Mouse (Mus musculus): ENCODE measurements at regions not wholly inside any gene's neighbourhood (a gene's known extent, or its start where the extent isn't known, plus 50 kb on each side); places are given as distances from the start of the nearest gene placed in this dataset.

DNA sequence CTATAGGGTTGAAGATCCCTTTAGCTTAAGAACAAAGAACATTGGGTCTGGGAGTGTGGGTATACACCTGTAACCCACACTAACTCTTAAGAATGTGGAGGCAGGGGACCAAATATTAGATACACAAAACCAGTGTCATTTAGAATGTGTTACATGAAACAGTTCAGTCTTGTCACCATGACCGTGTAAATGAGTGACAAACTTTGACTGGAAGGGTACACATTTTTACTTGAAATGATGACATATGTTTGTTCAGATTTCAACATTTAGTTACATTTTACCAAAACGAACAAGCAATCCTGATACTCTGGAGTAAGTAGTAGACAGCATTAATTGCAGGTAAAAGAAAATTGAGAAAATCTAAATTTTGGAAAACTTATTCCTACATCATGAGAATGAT, 356.0 kb upstream of the Mtpn start:
- Histone ChIP-seq H3ac (ENCODE audit: control insufficient read depth, insufficient read length, low read depth) (no peak overlapping the region), H3K4me3 (ENCODE audit: insufficient read depth, poor library complexity, severe bottlenecking) (no peak overlapping the region), H3K36me3 (ENCODE audit: control insufficient read depth, insufficient read depth) (no peaks in the 10 kb centered on the region), H3K79me3 (ENCODE audit: low read depth) (no peaks in the 10 kb centered on the region), H3K79me2 (ENCODE audit: control insufficient read depth, insufficient read depth) (no peaks in the 10 kb centered on the region), H3K27me3 (ENCODE audit: control insufficient read depth, insufficient read depth, insufficient read length) (no peaks in the 10 kb centered on the region)
- TF ChIP-seq FOSL1 (IDR thresholded peaks at IDR 0.05; ENCODE audit: insufficient read depth, low read length, poor library complexity, severe bottlenecking), result no peak
- no peak for TF ChIP-seq MAX (IDR thresholded peaks at IDR 0.05)
- TF ChIP-seq CEBPB (IDR thresholded peaks at IDR 0.05; ENCODE audit: low read depth), result no peak
- TF ChIP-seq MYOD1 (IDR thresholded peaks at IDR 0.05; ENCODE audit: control insufficient read depth, insufficient read length, low read depth), result no peak
- no peak for TF ChIP-seq USF1 (IDR thresholded peaks at IDR 0.05; ENCODE audit: low read depth)
- no peak for TF ChIP-seq CTCF (IDR thresholded peaks at IDR 0.05; ENCODE audit: control insufficient read depth, insufficient read depth, insufficient read length)
- TF ChIP-seq MYOG (IDR thresholded peaks at IDR 0.05; ENCODE audit: control insufficient read depth, extremely low read depth, insufficient read length), result no peak

DNA sequence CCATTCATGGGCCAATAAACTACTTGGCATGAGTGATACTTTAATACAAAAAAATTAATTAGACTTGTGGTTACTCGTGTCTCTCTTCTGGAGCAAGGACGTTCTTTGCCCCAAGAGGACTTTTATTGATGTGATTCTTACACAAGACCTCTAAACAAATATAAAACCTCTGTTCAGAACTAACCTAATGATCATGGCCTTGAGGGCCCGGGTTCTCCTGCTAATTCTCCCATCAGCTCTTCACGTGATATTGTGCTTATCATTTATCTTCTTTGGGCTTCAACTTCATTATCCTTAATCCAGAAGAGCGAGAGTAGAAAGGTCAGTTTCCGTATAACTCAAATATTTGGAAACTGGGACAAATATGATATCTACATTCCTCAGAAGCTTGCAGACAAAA, 335.0 kb upstream of the Mtpn start:
- no peak for TF ChIP-seq USF1 (IDR thresholded peaks at IDR 0.05; ENCODE audit: low read depth)
- TF ChIP-seq CEBPB (IDR thresholded peaks at IDR 0.05; ENCODE audit: low read depth), result no peak
- no peak for TF ChIP-seq MAX (IDR thresholded peaks at IDR 0.05)
- TF ChIP-seq MYOD1 (IDR thresholded peaks at IDR 0.05; ENCODE audit: control insufficient read depth, insufficient read length, low read depth), result no peak
- no peak for TF ChIP-seq FOSL1 (IDR thresholded peaks at IDR 0.05; ENCODE audit: insufficient read depth, low read length, poor library complexity, severe bottlenecking)
- no peak for TF ChIP-seq MYOG (IDR thresholded peaks at IDR 0.05; ENCODE audit: control insufficient read depth, extremely low read depth, insufficient read length)
- TF ChIP-seq CTCF (IDR thresholded peaks at IDR 0.05; ENCODE audit: control insufficient read depth, insufficient read depth, insufficient read length), result no peak
- H3K79me2 ChIP-seq (ENCODE audit: control insufficient read depth, insufficient read depth), result no peaks in the 10 kb centered on the region
- no peaks in the 10 kb centered on the region for H3K27me3 ChIP-seq (ENCODE audit: control insufficient read depth, insufficient read depth, insufficient read length)
- H3K36me3 ChIP-seq (ENCODE audit: control insufficient read depth, insufficient read depth), result no peaks in the 10 kb centered on the region
- H3K4me3 ChIP-seq (ENCODE audit: insufficient read depth, poor library complexity, severe bottlenecking), result no peak overlapping the region
- H3K79me3 ChIP-seq (ENCODE audit: low read depth), result no peaks in the 10 kb centered on the region
- no peak overlapping the region for H3ac ChIP-seq (ENCODE audit: control insufficient read depth, insufficient read length, low read depth)

GRCm38 (mm10) chr6:35871388-35871787, 331.7 kb upstream of the Mtpn start:
- TF ChIP-seq FOSL1 (IDR thresholded peaks at IDR 0.05; ENCODE audit: insufficient read depth, low read length, poor library complexity, severe bottlenecking), result no peak
- no peak for TF ChIP-seq CTCF (IDR thresholded peaks at IDR 0.05; ENCODE audit: control insufficient read depth, insufficient read depth, insufficient read length)
- no peak for TF ChIP-seq USF1 (IDR thresholded peaks at IDR 0.05; ENCODE audit: low read depth)
- TF ChIP-seq MYOG (IDR thresholded peaks at IDR 0.05; ENCODE audit: control insufficient read depth, extremely low read depth, insufficient read length), result no peak
- no peak for TF ChIP-seq MAX (IDR thresholded peaks at IDR 0.05)
- no peak for TF ChIP-seq CEBPB (IDR thresholded peaks at IDR 0.05; ENCODE audit: low read depth)
- no peak for TF ChIP-seq MYOD1 (IDR thresholded peaks at IDR 0.05; ENCODE audit: control insufficient read depth, insufficient read length, low read depth)
- Histone ChIP-seq H3K79me2 (ENCODE audit: control insufficient read depth, insufficient read depth) (no peaks in the 10 kb centered on the region), H3K36me3 (ENCODE audit: control insufficient read depth, insufficient read depth) (no peaks in the 10 kb centered on the region), H3ac (ENCODE audit: control insufficient read depth, insufficient read length, low read depth) (no peak overlapping the region), H3K4me3 (ENCODE audit: insufficient read depth, poor library complexity, severe bottlenecking) (no peak overlapping the region), H3K27me3 (ENCODE audit: control insufficient read depth, insufficient read depth, insufficient read length) (no peaks in the 10 kb centered on the region), H3K79me3 (ENCODE audit: low read depth) (no peaks in the 10 kb centered on the region)

DNA sequence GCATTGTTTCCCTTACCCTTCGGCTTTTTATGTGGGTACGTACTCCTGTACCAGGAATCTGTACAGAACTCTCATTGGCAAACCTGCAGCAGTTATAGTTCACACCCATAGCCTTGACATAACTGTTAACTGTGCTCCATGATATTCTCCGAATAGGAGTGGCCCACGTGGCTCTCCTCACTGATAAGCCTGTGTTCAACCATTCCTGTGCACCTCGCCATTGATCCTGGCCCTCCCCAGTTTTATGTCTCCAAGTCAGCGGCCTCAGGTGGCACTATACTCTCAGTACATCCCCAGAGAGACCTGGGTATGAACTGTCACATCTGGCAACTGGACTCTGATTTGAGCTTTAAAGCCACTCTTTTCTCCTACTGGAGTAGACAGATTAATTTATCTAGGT, 324.5 kb upstream of the Mtpn start:
- Histone ChIP-seq H3K79me3 (ENCODE audit: low read depth) (no peaks in the 10 kb centered on the region), H3K79me2 (ENCODE audit: control insufficient read depth, insufficient read depth) (no peaks in the 10 kb centered on the region), H3ac (ENCODE audit: control insufficient read depth, insufficient read length, low read depth) (no peak overlapping the region), H3K27me3 (ENCODE audit: control insufficient read depth, insufficient read depth, insufficient read length) (no peaks in the 10 kb centered on the region), H3K36me3 (ENCODE audit: control insufficient read depth, insufficient read depth) (no peaks in the 10 kb centered on the region), H3K4me3 (ENCODE audit: insufficient read depth, poor library complexity, severe bottlenecking) (no peak overlapping the region)
- TF ChIP-seq MAX (IDR thresholded peaks at IDR 0.05), result no peak
- no peak for TF ChIP-seq MYOG (IDR thresholded peaks at IDR 0.05; ENCODE audit: control insufficient read depth, extremely low read depth, insufficient read length)
- TF ChIP-seq FOSL1 (IDR thresholded peaks at IDR 0.05; ENCODE audit: insufficient read depth, low read length, poor library complexity, severe bottlenecking), result no peak
- no peak for TF ChIP-seq USF1 (IDR thresholded peaks at IDR 0.05; ENCODE audit: low read depth)
- no peak for TF ChIP-seq MYOD1 (IDR thresholded peaks at IDR 0.05; ENCODE audit: control insufficient read depth, insufficient read length, low read depth)
- TF ChIP-seq CEBPB (IDR thresholded peaks at IDR 0.05; ENCODE audit: low read depth), result no peak
- no peak for TF ChIP-seq CTCF (IDR thresholded peaks at IDR 0.05; ENCODE audit: control insufficient read depth, insufficient read depth, insufficient read length)

GRCm38 (mm10) chr6:35853993-35854392, 314.3 kb upstream of the Mtpn start:
- no peaks in the 10 kb centered on the region for H3K27me3 ChIP-seq (ENCODE audit: control insufficient read depth, insufficient read depth, insufficient read length)
- no peak for TF ChIP-seq CTCF (IDR thresholded peaks at IDR 0.05; ENCODE audit: control insufficient read depth, insufficient read depth, insufficient read length)
- no peak for TF ChIP-seq USF1 (IDR thresholded peaks at IDR 0.05; ENCODE audit: low read depth)
- TF ChIP-seq CEBPB (IDR thresholded peaks at IDR 0.05; ENCODE audit: low read depth), result no peak
- no peak for TF ChIP-seq FOSL1 (IDR thresholded peaks at IDR 0.05; ENCODE audit: insufficient read depth, low read length, poor library complexity, severe bottlenecking)
- TF ChIP-seq MYOG (IDR thresholded peaks at IDR 0.05; ENCODE audit: control insufficient read depth, extremely low read depth, insufficient read length), result no peak
- no peak for TF ChIP-seq MYOD1 (IDR thresholded peaks at IDR 0.05; ENCODE audit: control insufficient read depth, insufficient read length, low read depth)
- no peak for TF ChIP-seq MAX (IDR thresholded peaks at IDR 0.05)
- no peak overlapping the region for H3ac ChIP-seq (ENCODE audit: control insufficient read depth, insufficient read length, low read depth)

DNA sequence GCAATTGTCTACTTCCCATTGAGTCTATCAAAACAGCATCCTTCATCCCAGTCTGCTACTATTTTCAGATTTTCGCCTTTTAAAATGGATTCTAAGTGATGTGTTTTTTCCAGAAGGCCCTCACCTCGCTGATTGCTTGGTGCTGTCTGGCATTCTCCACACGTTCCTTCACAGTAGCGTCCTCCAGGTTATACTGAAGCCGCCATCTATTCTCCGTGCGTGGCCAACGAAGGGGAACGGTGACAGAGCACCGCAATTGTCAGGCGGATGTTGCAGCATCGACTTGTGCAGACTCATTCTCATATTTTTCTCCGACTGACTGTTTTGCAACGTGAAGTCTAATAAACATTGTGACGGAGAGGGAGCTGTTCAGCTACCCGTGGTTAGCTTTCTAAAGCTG, 277.0 kb upstream of the Mtpn start:
- no peak overlapping the region for H3K4me3 ChIP-seq (ENCODE audit: insufficient read depth, poor library complexity, severe bottlenecking)
- H3K79me2 ChIP-seq (ENCODE audit: control insufficient read depth, insufficient read depth), result no peaks in the 10 kb centered on the region

More at GRCm38 (mm10) chr6:35853993-35854392, 314.3 kb upstream of the Mtpn start:
- no peak overlapping the region for H3K4me3 ChIP-seq (ENCODE audit: insufficient read depth, poor library complexity, severe bottlenecking)
- no peaks in the 10 kb centered on the region for H3K79me3 ChIP-seq (ENCODE audit: low read depth)
- no peaks in the 10 kb centered on the region for H3K79me2 ChIP-seq (ENCODE audit: control insufficient read depth, insufficient read depth)
- H3K36me3 ChIP-seq (ENCODE audit: control insufficient read depth, insufficient read depth), result no peaks in the 10 kb centered on the region

More for the DNA sequence above, 277.0 kb upstream of the Mtpn start:
- H3K79me3 ChIP-seq (ENCODE audit: low read depth), result no peaks in the 10 kb centered on the region
- H3ac ChIP-seq (ENCODE audit: control insufficient read depth, insufficient read length, low read depth), result no peak overlapping the region
- TF ChIP-seq USF1 (IDR thresholded peaks at IDR 0.05; ENCODE audit: low read depth) (no peak), CEBPB (IDR thresholded peaks at IDR 0.05; ENCODE audit: low read depth) (no peak), MYOD1 (IDR thresholded peaks at IDR 0.05; ENCODE audit: control insufficient read depth, insufficient read length, low read depth) (no peak)
- no peaks in the 10 kb centered on the region for H3K36me3 ChIP-seq (ENCODE audit: control insufficient read depth, insufficient read depth)
- no peaks in the 10 kb centered on the region for H3K27me3 ChIP-seq (ENCODE audit: control insufficient read depth, insufficient read depth, insufficient read length)

Measured in C2C12 (cell line).